Mouse (Mus musculus): ENCODE measurements at regions not wholly inside any gene's neighbourhood (a gene's known extent, or its start where the extent isn't known, plus 50 kb on each side); places are given as distances from the start of the nearest gene placed in this dataset.

DNA sequence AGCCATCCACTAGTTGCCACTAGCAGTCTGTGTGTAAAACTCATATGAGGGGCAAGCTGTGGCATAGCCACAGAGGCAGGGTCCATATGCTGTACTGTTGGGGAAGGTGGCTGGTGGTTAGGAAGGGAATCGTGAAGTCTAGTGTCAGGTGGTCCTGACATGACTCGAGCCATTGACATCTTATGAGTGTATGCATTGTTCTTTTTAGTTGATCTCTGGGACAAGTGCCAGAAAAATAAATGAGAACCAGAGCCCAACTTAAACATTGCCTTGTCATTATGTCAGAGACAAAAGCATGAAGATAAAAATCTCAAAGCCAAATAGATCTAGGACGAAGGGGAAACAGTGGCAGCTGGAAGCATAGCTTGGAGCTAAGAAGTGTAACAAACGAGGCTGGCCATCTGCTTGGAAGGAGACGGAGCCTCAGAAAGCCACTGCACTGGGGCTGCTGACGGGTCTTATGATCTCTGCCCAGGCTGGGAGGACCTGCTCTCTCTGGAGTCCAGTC, 104.5 kb downstream of the Fam76b start:
- Histone ChIP-seq H3K4me3 (ENCODE audit: low read depth, low read length) (no peak overlapping the region), H3K27me3 (ENCODE audit: control insufficient read depth, insufficient read depth, low read length) (no peaks in the 10 kb centered on the region), H3K27ac (ENCODE audit: low read depth) (no peak overlapping the region), H3K9ac (replicated peaks; ENCODE audit: low read depth, low read length) (no peak overlapping the region), H3K4me2 (ENCODE audit: low read depth, low read length) (no peak overlapping the region), H3K36me3 (replicated peaks; ENCODE audit: control insufficient read depth, insufficient read depth, low read length) (no peaks in the 10 kb centered on the region), H3K4me1 (ENCODE audit: control insufficient read depth, insufficient read depth) (no peaks in the 10 kb centered on the region), H3K9me3 (replicated peaks; ENCODE audit: control insufficient read depth, low read length) (no peaks in the 10 kb centered on the region)
- DNase-seq (ENCODE audit: low spot score): no peak
- TF ChIP-seq CTCF (IDR thresholded peaks at IDR 0.05; ENCODE audit: low read depth) (no peak), EP300 (IDR thresholded peaks at IDR 0.05; ENCODE audit: low read depth) (no peak)
- 15% methylated on average over 6 of the region's 6 CpGs for WGBS
- ATAC-seq (ENCODE audit: insufficient read depth, low read depth): no peak

DNA sequence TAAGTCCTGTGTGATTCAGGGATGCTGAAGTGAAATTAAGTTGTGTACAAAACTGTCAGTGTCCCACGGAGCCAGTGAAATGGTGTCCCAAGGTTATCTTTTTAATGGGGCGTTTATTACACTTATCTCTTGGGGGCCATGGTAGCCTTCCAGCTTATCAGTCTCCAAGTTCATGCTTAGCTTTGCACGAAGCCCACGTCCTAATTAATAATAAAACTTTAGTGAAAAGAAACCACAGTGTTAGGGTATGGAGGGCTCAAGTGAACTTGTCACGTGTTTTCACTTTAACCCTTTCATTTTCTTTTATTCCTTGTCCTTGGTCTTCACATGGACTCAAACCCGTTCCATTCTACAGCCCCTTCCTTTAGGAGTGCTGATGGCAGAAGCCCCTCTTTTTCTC, 105.9 kb downstream of the Fam76b start:
- Histone ChIP-seq H3K4me1 (ENCODE audit: control insufficient read depth, insufficient read depth) (no peaks in the 10 kb centered on the region), H3K4me3 (ENCODE audit: low read depth, low read length) (no peak overlapping the region), H3K27me3 (ENCODE audit: control insufficient read depth, insufficient read depth, low read length) (no peaks in the 10 kb centered on the region), H3K9me3 (replicated peaks; ENCODE audit: control insufficient read depth, low read length) (no peaks in the 10 kb centered on the region), H3K27ac (ENCODE audit: low read depth) (no peak overlapping the region), H3K36me3 (replicated peaks; ENCODE audit: control insufficient read depth, insufficient read depth, low read length) (no peaks in the 10 kb centered on the region), H3K9ac (replicated peaks; ENCODE audit: low read depth, low read length) (no peak overlapping the region), H3K4me2 (ENCODE audit: low read depth, low read length) (no peak overlapping the region)
- DNase-seq (ENCODE audit: low spot score) (no peak), ATAC-seq (ENCODE audit: insufficient read depth, low read depth) (no peak)
- TF ChIP-seq EP300 (IDR thresholded peaks at IDR 0.05; ENCODE audit: low read depth) (no peak), CTCF (IDR thresholded peaks at IDR 0.05; ENCODE audit: low read depth) (no peak)
- 36% methylated on average over 6 of the region's 6 CpGs for WGBS

DNA sequence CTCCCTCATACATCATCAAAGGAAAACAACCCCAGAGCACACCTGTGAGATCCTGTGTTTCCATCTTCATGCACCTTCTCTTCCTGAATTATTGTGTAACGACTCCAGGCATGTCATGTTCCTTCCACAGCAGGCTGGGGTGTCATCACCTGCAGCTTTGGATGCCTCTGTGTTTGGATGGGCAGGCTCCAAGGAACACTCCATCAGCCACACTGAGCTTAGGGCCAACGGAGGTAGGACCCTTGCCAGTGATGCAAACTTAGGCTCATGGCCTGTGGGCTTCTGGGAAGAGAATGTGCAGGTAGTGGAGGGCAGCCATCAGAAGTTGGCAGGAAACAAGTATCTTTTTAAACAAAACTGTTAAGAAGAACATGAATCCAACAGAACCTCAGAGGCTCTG, 109.8 kb downstream of the Fam76b start:
- H3K4me3 ChIP-seq (ENCODE audit: low read depth, low read length): no peak overlapping the region
- no peaks in the 10 kb centered on the region for H3K9me3 ChIP-seq (replicated peaks; ENCODE audit: control insufficient read depth, low read length)
- H3K4me1 ChIP-seq (ENCODE audit: control insufficient read depth, insufficient read depth): no peaks in the 10 kb centered on the region
- no peaks in the 10 kb centered on the region for H3K36me3 ChIP-seq (replicated peaks; ENCODE audit: control insufficient read depth, insufficient read depth, low read length)
- no peak overlapping the region for H3K27ac ChIP-seq (ENCODE audit: low read depth)
- H3K4me2 ChIP-seq (ENCODE audit: low read depth, low read length): no peak overlapping the region
- TF ChIP-seq EP300 (IDR thresholded peaks at IDR 0.05; ENCODE audit: low read depth) (no peak), CTCF (IDR thresholded peaks at IDR 0.05; ENCODE audit: low read depth) (no peak)
- DNase-seq (ENCODE audit: low spot score): no peak
- no peaks in the 10 kb centered on the region for H3K27me3 ChIP-seq (ENCODE audit: control insufficient read depth, insufficient read depth, low read length)
- ATAC-seq (ENCODE audit: insufficient read depth, low read depth): no peak
- H3K9ac ChIP-seq (replicated peaks; ENCODE audit: low read depth, low read length): no peak overlapping the region
- 70% methylated on average over 2 of the region's 2 CpGs for WGBS

DNA sequence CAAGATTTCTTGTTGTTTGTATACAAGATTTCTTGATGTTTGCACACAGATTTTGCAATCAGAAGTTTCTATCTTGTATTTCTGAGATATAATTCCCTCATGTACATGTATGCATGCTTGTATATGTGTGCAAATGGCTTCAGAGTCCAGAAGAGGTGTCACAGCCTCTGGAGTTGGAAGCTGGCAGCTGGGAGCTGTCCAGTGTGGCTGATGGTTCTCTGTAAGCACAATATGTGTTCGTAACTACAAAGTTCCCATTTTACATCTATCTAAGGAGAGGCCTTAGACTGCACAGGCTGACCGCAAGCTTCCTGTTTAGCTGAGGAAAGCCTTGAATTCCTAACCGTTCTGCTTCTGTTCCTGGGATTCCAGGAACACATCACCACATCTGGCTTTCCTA, 119.0 kb downstream of the Fam76b start:
- H3K27me3 ChIP-seq (ENCODE audit: control insufficient read depth, insufficient read depth, low read length): no peaks in the 10 kb centered on the region
- WGBS: 37% methylated on average over 3 of the region's 3 CpGs
- no peak overlapping the region for H3K9ac ChIP-seq (replicated peaks; ENCODE audit: low read depth, low read length)
- H3K9me3 ChIP-seq (replicated peaks; ENCODE audit: control insufficient read depth, low read length): no peaks in the 10 kb centered on the region
- ATAC-seq (ENCODE audit: insufficient read depth, low read depth) (no peak), DNase-seq (ENCODE audit: low spot score) (no peak)
- no peaks in the 10 kb centered on the region for H3K4me1 ChIP-seq (ENCODE audit: control insufficient read depth, insufficient read depth)
- H3K4me2 ChIP-seq (ENCODE audit: low read depth, low read length): no peak overlapping the region
- TF ChIP-seq CTCF (IDR thresholded peaks at IDR 0.05; ENCODE audit: low read depth) (no peak), EP300 (IDR thresholded peaks at IDR 0.05; ENCODE audit: low read depth) (no peak)
- no peak overlapping the region for H3K27ac ChIP-seq (ENCODE audit: low read depth)
- no peaks in the 10 kb centered on the region for H3K36me3 ChIP-seq (replicated peaks; ENCODE audit: control insufficient read depth, insufficient read depth, low read length)
- H3K4me3 ChIP-seq (ENCODE audit: low read depth, low read length): no peak overlapping the region

DNA sequence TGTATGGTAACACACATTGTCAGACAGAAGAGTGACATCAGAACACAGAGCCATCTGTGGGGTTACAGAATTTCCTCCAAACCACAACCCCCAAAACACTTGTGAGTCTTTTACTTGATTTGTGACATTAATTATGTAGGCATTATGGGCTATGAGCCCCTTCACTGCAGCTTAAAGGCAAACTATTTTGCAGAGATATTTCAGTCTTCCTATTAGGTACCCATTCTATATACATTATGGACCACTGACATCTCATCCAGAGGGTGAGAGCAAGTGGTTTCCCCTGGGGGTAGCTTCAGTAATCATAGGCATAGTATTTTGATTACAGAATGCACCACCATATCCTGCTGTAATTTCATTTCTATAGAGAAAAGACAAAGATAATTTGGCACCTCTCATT, 124.6 kb downstream of the Fam76b start:
- TF ChIP-seq EP300 (IDR thresholded peaks at IDR 0.05; ENCODE audit: low read depth): no peak
- TF ChIP-seq CTCF (IDR thresholded peaks at IDR 0.05; ENCODE audit: low read depth): no peak
- no peak overlapping the region for H3K9ac ChIP-seq (replicated peaks; ENCODE audit: low read depth, low read length)
- no peak for ATAC-seq (ENCODE audit: insufficient read depth, low read depth)

DNA sequence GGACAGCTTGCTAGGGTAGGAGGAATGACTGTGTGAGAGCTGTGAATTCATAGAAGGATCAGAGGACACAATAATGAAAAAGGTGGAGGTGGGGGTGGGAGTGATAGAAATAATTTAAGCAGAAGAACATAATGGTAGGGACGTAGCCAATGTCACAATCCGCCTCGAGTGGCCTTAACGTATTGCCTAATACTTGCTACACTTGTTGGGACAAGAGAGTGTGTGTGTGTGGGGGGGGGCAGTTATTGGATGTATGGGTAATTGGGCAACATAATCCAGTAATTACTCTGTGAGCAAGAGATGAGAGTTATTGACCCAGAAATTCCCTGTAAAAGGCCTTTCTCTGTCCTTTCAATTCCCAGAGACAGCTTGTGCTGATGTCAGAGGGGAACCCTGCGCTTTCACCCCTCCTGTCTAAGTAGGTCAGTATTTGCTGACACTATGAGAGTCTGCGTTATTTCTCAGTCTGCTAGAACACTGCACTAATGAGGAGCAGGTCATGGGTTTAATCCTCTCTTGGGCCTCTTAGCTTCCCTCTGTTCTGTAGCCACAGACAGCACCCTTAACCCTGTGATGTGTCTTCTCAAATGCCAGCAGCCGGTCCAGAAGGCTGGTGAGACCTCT, 135.7 kb downstream of the Fam76b start:
- H3K4me1 ChIP-seq (ENCODE audit: control insufficient read depth, insufficient read depth): 0 out of 2 replicates have a peak, but pooled peaks cover 1% of the 10 kb centered on the region
- no peaks in the 10 kb centered on the region for H3K27me3 ChIP-seq (ENCODE audit: control insufficient read depth, insufficient read depth, low read length)
- DNase-seq (ENCODE audit: low spot score) (no peak), ATAC-seq (ENCODE audit: insufficient read depth, low read depth) (no peak)
- H3K9me3 ChIP-seq (replicated peaks; ENCODE audit: control insufficient read depth, low read length): no peaks in the 10 kb centered on the region
- no peaks in the 10 kb centered on the region for H3K36me3 ChIP-seq (replicated peaks; ENCODE audit: control insufficient read depth, insufficient read depth, low read length)
- H3K9ac ChIP-seq (replicated peaks; ENCODE audit: low read depth, low read length): no peak overlapping the region
- TF ChIP-seq EP300 (IDR thresholded peaks at IDR 0.05; ENCODE audit: low read depth) (no peak), CTCF (IDR thresholded peaks at IDR 0.05; ENCODE audit: low read depth) (no peak)
- WGBS: 77% methylated on average over 7 of the region's 7 CpGs
- H3K27ac ChIP-seq (ENCODE audit: low read depth): no peak overlapping the region
- H3K4me3 ChIP-seq (ENCODE audit: low read depth, low read length): no peak overlapping the region
- no peak overlapping the region for H3K4me2 ChIP-seq (ENCODE audit: low read depth, low read length)

More for the DNA sequence above, 124.6 kb downstream of the Fam76b start:
- H3K9me3 ChIP-seq (replicated peaks; ENCODE audit: control insufficient read depth, low read length): no peaks in the 10 kb centered on the region
- H3K4me2 ChIP-seq (ENCODE audit: low read depth, low read length): no peak overlapping the region
- no peaks in the 10 kb centered on the region for H3K36me3 ChIP-seq (replicated peaks; ENCODE audit: control insufficient read depth, insufficient read depth, low read length)
- H3K4me1 ChIP-seq (ENCODE audit: control insufficient read depth, insufficient read depth): no peaks in the 10 kb centered on the region
- no peak overlapping the region for H3K4me3 ChIP-seq (ENCODE audit: low read depth, low read length)
- DNase-seq (ENCODE audit: low spot score): no peak
- no peak overlapping the region for H3K27ac ChIP-seq (ENCODE audit: low read depth)
- no peaks in the 10 kb centered on the region for H3K27me3 ChIP-seq (ENCODE audit: control insufficient read depth, insufficient read depth, low read length)
